Mouse (Mus musculus): ENCODE measurements at regions not wholly inside any gene's neighbourhood (a gene's known extent, or its start where the extent isn't known, plus 50 kb on each side); places are given as distances from the start of the nearest gene placed in this dataset.
A peak's percentile ranks its signal among the peaks of the same experiment; 100 is the strongest.

- DNase-seq (ENCODE audit: low spot score in 2 of 2): peak; percentile 24 to 67
Measured at GRCm38 (mm10) chr15:68445341-68445740, 1944.6 kb upstream of the Lrrc6 start.

GRCm38 (mm10) chr15:68440636-68441035 lies 1939.9 kb upstream of the Lrrc6 start:
- DNase-seq (ENCODE audit: low spot score in 2 of 2): no peak

DNA sequence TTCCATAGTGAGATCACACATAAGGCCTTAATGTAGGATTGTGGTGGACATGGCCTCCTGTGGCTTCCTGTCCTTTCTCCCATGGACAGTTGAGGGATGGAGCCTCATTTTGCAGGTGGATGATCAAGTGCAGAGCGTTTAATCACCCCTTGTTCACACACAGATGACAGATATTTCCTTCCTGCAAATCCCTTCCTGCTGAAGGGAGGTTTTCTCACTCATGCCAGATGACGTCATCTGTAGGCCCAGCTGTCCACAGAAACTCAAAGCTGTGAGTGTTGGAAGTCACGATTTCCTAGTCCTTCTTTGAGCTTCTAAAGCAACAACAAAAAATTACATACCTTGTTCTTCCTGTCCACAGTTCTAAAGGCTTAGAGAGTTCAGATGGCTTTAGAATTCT lies 1935.3 kb upstream of the Lrrc6 start:
- DNase-seq (ENCODE audit: low spot score in 2 of 2): no peak

GRCm38 (mm10) chr15:68431251-68431650 lies 1930.5 kb upstream of the Lrrc6 start:
- DNase-seq (ENCODE audit: low spot score in 2 of 2): no peak

GRCm38 (mm10) chr15:68430486-68430885 lies 1929.8 kb upstream of the Lrrc6 start:
- DNase-seq (ENCODE audit: low spot score in 2 of 2): no peak

- DNase-seq (ENCODE audit: low spot score in 2 of 2): peak in 1 of 2 experiments; percentile 77
Measured at GRCm38 (mm10) chr15:68428444-68429228, 1927.9 kb upstream of the Lrrc6 start.

GRCm38 (mm10) chr15:68417142-68417541 lies 1916.4 kb upstream of the Lrrc6 start:
- DNase-seq (ENCODE audit: low spot score in 2 of 2): no peak

DNA sequence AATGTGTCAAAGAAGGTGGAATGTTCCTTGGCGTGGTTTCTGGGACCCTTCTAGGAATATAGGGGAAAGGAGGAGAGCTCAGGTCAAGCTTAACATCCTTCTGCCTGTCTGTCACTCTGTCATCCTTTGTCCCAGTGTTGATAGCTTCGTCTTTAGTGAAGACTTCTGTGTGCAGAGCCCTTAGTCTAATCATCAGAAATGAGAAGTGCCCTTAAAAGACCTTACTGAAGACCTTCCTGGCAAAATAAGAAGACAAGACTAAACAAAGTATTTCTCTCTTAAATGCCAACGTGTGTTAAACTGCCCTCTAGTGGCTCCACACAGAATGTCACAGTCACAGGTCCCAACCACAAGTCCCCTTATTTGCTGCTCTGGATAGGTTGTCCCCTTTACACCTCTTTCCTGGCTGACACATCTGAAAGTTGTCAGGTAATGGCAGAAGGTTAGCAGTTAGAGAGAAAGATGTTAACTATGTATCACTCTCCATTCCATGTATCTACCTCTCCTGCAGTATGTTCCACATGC lies 1914.8 kb upstream of the Lrrc6 start:
- DNase-seq (ENCODE audit: low spot score in 2 of 2): peak in 1 of 2 experiments; percentile 32

GRCm38 (mm10) chr15:68414047-68414446 lies 1913.3 kb upstream of the Lrrc6 start:
- no peak for DNase-seq (ENCODE audit: low spot score in 2 of 2)

GRCm38 (mm10) chr15:68412697-68413096 lies 1912.0 kb upstream of the Lrrc6 start:
- no peak for DNase-seq (ENCODE audit: low spot score in 2 of 2)

- DNase-seq (ENCODE audit: low spot score in 2 of 2): no peak
Measured at GRCm38 (mm10) chr15:68412156-68412555, 1911.4 kb upstream of the Lrrc6 start.

DNA sequence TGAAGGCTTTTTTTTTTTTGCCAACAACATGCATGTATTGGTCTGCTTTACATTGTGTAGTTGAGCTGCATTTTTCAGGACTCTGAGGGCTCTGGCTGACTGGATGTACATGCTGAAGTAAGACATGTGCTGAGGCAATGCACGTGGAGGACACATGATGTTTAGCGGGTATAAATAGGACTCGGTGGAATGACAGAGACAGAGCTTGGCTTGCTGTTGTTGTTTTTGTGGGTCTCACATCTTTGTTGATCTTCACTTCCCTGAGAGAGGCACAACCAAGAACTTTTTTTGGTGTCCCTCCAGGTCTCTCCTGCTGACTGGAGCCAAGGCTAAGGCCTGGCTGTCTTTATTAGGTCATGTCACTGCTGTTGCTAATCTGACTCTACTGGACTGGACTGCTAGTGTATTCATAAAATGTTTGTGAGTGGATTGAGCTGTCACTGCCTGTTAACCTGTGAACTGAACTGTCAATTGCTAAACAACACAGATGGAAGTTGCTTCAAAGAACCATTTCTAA lies 1902.9 kb upstream of the Lrrc6 start:
- no peak for DNase-seq (ENCODE audit: low spot score in 2 of 2)

GRCm38 (mm10) chr15:68401726-68402125 lies 1901.0 kb upstream of the Lrrc6 start:
- no peak for DNase-seq (ENCODE audit: low spot score in 2 of 2)

GRCm38 (mm10) chr15:68401006-68401405 lies 1900.3 kb upstream of the Lrrc6 start:
- no peak for DNase-seq (ENCODE audit: low spot score in 2 of 2)

- DNase-seq (ENCODE audit: low spot score in 2 of 2): no peak
Measured at GRCm38 (mm10) chr15:68396566-68396965, 1895.9 kb upstream of the Lrrc6 start.

DNA sequence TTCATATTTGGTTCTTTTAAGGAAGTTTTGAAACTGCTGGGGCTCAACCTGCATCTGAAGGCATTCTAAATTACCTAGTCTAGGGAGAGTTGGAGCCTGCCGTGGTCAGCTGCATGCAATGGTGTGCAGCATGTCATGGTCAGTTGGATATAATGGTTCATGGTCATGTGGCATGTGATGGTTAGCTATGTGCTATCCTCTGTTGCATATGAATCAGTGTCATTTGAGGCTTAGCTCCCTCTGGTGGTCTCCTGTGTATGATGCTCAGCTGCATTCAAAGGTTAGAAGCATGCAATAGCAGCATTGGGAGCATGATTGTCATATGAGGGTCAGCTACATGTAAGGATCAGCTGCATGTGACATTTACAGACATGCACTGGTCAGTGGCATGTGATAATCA lies 1894.0 kb upstream of the Lrrc6 start:
- DNase-seq (ENCODE audit: low spot score in 2 of 2): peak in 1 of 2 experiments; percentile 9

- DNase-seq (ENCODE audit: low spot score in 2 of 2): no peak
Measured at GRCm38 (mm10) chr15:68394157-68394556, 1893.4 kb upstream of the Lrrc6 start.

DNA sequence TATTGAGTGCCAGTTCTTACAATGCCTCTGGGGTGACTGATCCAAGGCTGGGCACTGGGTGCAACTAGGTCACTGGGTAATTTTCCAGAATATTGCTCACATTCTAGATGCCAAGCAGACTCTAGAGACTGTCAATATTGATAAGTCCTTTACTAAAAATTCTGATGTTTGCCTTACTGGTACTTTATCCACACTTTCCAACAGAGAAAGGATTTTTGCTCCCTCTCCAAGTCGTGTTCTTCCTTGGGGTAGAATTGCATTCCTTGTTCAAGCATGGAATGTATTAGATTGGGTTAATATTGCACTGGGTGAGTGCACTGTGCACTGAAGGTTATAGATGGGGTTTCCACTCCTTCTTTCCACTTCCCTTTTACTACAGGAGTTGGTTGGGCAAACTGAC lies 1891.0 kb upstream of the Lrrc6 start:
- no peak for DNase-seq (ENCODE audit: low spot score in 2 of 2)

GRCm38 (mm10) chr15:68389855-68390254 lies 1889.1 kb upstream of the Lrrc6 start:
- DNase-seq (ENCODE audit: low spot score in 2 of 2): no peak

DNA sequence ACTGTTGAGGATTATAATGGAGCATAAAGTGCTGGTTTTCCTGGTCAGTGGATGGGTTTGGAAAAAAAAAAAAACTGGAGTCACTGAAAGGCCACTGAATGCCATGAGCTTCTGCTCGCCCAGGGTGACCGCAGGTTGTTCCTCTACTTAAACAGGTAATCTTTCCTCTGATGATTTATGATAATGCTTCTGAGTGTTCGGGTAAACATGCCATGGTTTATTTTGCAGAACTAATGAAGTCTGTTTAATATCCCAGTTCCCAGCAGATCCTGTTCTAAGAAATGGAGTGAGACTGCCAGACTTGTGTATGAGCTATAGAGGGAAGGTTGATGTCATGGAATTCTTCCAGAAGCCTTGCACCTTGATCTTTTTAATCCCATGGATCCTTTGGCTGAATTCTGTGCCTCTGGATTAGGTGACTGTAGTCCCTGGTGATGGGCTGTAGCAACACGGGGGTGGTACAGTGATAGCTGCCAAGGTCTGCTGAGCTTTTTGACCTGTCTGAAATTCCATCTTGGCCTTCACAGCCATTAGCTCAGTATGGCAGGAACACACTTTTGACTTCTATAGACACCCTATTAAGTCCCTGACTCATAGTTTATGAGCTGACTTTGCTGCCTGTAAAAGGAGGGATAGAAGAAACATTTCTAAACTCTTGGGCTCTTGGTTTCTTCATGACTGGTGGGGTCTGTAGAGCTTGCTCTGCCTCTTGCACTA lies 1886.8 kb upstream of the Lrrc6 start:
- DNase-seq (ENCODE audit: low spot score in 2 of 2): no peak

DNA sequence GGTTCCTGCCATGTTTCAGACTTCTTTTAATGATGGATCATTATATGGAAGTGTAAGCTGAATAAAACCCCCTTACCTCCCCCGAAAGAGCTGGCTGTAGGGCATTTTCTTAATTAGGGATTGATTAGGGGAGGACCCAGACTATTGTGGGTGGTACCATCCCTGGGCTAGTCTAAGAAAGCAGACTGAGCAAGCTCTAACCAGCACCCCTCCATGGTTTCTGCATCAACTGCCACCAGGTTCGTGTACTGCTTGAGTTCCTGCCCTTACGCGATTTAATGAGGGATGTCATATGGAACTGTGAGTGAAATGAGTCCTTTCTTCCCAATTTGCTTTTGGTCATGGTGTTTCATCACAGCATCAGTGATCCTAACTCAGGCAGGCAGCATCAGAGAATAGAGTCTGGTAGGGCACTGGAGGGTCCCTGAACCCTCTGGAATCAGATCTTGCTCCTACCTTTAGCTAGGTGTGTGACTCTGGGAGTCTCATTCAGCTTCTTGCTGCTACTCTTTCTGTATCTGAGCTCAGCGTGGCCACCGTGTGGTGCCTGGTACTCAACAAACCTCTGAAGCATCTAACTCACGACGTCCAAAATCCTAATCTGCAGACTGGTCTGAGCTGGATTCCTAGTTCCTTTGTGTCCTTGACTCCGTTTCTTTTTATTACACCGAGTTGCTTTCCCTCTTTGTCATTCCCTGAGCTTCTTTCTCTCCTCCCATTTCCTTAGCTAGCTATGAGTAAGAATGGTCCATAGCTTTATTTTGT lies 1884.0 kb upstream of the Lrrc6 start:
- no peak for DNase-seq (ENCODE audit: low spot score in 2 of 2)

DNA sequence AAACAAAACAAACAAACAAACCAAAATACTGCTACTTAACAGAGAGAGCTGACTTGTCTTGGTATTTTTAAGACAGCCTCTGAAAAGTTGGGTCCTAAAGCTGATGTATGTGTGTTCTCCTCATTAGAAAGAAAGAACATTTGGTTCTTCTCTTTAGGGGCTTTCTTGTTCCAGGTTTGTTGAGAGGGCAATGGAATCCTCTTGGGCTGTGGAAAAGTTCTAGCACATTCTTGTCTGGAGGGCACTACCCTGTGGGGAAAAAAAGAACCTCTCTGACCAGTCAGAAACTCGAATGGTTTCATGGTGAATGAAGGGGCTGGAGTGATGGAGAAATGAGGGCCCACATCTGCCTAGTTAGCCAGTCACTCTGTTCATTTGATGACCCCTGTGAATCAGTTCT lies 1874.5 kb upstream of the Lrrc6 start:
- DNase-seq (ENCODE audit: low spot score in 2 of 2): no peak

All from cerebellum, postnatal 4 days (tissue).